Comparison of ENCODE assay signal across 20 mouse cellular contexts in genomic region chr12:91802586-91803206, GRCm38 (mm10). TPM values are rescaled to one million over a fixed set of nuclear protein-coding genes. Genes with fewer than 3 reads are reported as not detected.
A peak's percentile ranks its signal among the peaks of the same experiment; 100 is the strongest.
DNase-seq lines count a peak whose midpoint lies in the region; ATAC-seq and TF ChIP-seq lines count a peak whose summit lies in the region.
"Had no signal": no experiment of that assay in that cellular context is flagged by ENCODE, and none has a peak within 500 bp of the region (broad histone marks: within the 10 kb centered on the region; RNA-seq: fewer than 3 reads in every experiment).

No protein-coding gene starts in this region.

- H3K4me2 ChIP-seq in midbrain, embryonic 12.5 days (replicated peaks), result no peak overlapping the region
- H3K4me2 ChIP-seq in midbrain, embryonic 15.5 days, result no peak overlapping the region
- H3K4me2 ChIP-seq in CH12.LX (ENCODE audit: insufficient read depth, low read depth, poor library complexity, severe bottlenecking), result peak overlapping the region; percentile 83
- H3K4me2 ChIP-seq in forebrain, embryonic 11.5 days (ENCODE audit: low read depth, low read length, severe bottlenecking), result no peak overlapping the region
- H3K4me2 ChIP-seq: embryonic facial prominence, embryonic 12.5 days; forebrain, embryonic 12.5 days had no signal

- no peak for TF ChIP-seq RAD21 in CH12.LX (IDR thresholded peaks at IDR 0.05; ENCODE audit: low read depth, low read length)

- 0 out of 2 replicates have a peak, but pooled peaks cover 1% of the 10 kb centered on the region for H3K79me2 ChIP-seq in CH12.LX (replicated peaks; ENCODE audit: control insufficient read depth, extremely low read depth, insufficient read depth, poor library complexity, severe bottlenecking)

- no peak for TF ChIP-seq CTCF in CH12.LX (conservative IDR thresholded peaks at IDR 0.05 in 1 of 2, IDR thresholded peaks at IDR 0.05 in 1 of 2; ENCODE audit: low read depth in 2 of 2, low read length in 2 of 2)

- in situ Hi-C loops in CH12.LX (cut with MboI; ENCODE audit: low pct_ligation_motif_present, low pct_unique_long_range_greater_than_20kb, low sequenced_read_pairs), result no loop called here

- no peaks in the 10 kb centered on the region for H3K4me1 ChIP-seq in midbrain, embryonic 12.5 days
- H3K4me1 ChIP-seq in midbrain, embryonic 15.5 days, result no peaks in the 10 kb centered on the region
- H3K4me1 ChIP-seq in CH12.LX (ENCODE audit: control insufficient read depth in 1 of 2, insufficient read depth in 2 of 2), result peaks cover 37 to 83% of the 10 kb centered on the region in 2 experiments
- no peaks in the 10 kb centered on the region for H3K4me1 ChIP-seq in forebrain, embryonic 11.5 days (replicated peaks; ENCODE audit: control insufficient read depth, insufficient read depth, low read length)
- H3K4me1 ChIP-seq: embryonic facial prominence, embryonic 10.5 days; embryonic facial prominence, embryonic 12.5 days; forebrain, embryonic 12.5 days had no signal

- H3K36me3 ChIP-seq in midbrain, embryonic 12.5 days, result peaks cover 1% of the 10 kb centered on the region; the same call in 1 of the 2 replicates
- peaks cover 3% of the 10 kb centered on the region for H3K36me3 ChIP-seq in midbrain, embryonic 15.5 days (replicated peaks)
- peaks cover 0 to 9% of the 10 kb centered on the region in 2 experiments for H3K36me3 ChIP-seq in CH12.LX (replicated peaks in 1 of 2; ENCODE audit: control insufficient read depth in 1 of 2, insufficient read depth in 1 of 2, low read length in 1 of 2)
- no peaks in the 10 kb centered on the region for H3K36me3 ChIP-seq in forebrain, embryonic 11.5 days (ENCODE audit: control insufficient read depth, insufficient read depth, low read length)
- H3K36me3 ChIP-seq: embryonic facial prominence, embryonic 12.5 days had no signal

- peaks cover 5% of the 10 kb centered on the region; the same call in 1 of the 2 replicates for H3K27me3 ChIP-seq in midbrain, embryonic 12.5 days
- no peaks in the 10 kb centered on the region for H3K27me3 ChIP-seq in midbrain, embryonic 15.5 days (replicated peaks)
- H3K27me3 ChIP-seq in CH12.LX (replicated peaks), result no peaks in the 10 kb centered on the region
- no peaks in the 10 kb centered on the region for H3K27me3 ChIP-seq in forebrain, embryonic 11.5 days (ENCODE audit: control insufficient read depth, insufficient read depth, low read length)
- H3K27me3 ChIP-seq: embryonic facial prominence, embryonic 12.5 days; forebrain, embryonic 12.5 days had no signal

- ATAC-seq in midbrain, embryonic 12.5 days (ENCODE audit: low FRiP score, low read depth), result 0 out of 2 replicates have a peak, but pooled peaks have one; percentile 21
- ATAC-seq in midbrain, embryonic 15.5 days (replicated peaks), result no peak
- ATAC-seq in inflammation-experienced regulatory T-cells, adult 6 months, result peak; percentile 33
- ATAC-seq in forebrain, embryonic 11.5 days (replicated peaks; ENCODE audit: low FRiP score), result no peak
- ATAC-seq: forebrain, embryonic 14.5 days had no signal

- H3K4me3 ChIP-seq in midbrain, embryonic 12.5 days, result no peak overlapping the region
- H3K4me3 ChIP-seq in midbrain, embryonic 15.5 days, result no peak overlapping the region
- H3K4me3 ChIP-seq in CH12.LX (replicated peaks in 1 of 3; ENCODE audit: low read depth in 2 of 3, low read length in 2 of 3, poor library complexity in 1 of 3), result peak overlapping the region in 2 of 3 experiments; percentile 29 to 38
- no peak overlapping the region for H3K4me3 ChIP-seq in forebrain, embryonic 11.5 days (ENCODE audit: low read depth, low read length)
- H3K4me3 ChIP-seq: embryonic facial prominence, embryonic 10.5 days; embryonic facial prominence, embryonic 12.5 days; forebrain, embryonic 12.5 days had no signal

- dilution Hi-C loops in CH12.LX (cut with MboI; ENCODE audit: extremely low pct_ligation_motif_present, extremely low pct_unique_long_range_greater_than_20kb, low sequenced_read_pairs), result no loop called here

- peak; percentile 81 for DNase-seq in CH12.LX (ENCODE audit: extremely low read depth)
- DNase-seq in forebrain, embryonic 11.5 days (ENCODE audit: low spot score), result no peak
- no peak for DNase-seq in gastrocnemius, postnatal 14 days
- DNase-seq in adrenal gland, adult 8-10 months, result no peak
- DNase-seq: adrenal gland, adult 2 months; adrenal gland, postnatal 14 days; adrenal gland, postnatal 36 days; cerebellum, adult 11-12 months; cerebellum, adult 2 months; cerebellum, adult 9-10 months; cerebellum, postnatal 10 days; cerebellum, postnatal 25 days had no signal

- peak; percentile 41 for TF ChIP-seq POLR2A in CH12.LX (IDR thresholded peaks at IDR 0.05; ENCODE audit: low read depth, low read length)

- H3K9me3 ChIP-seq in midbrain, embryonic 12.5 days, result no peaks in the 10 kb centered on the region
- no peaks in the 10 kb centered on the region for H3K9me3 ChIP-seq in midbrain, embryonic 15.5 days
- no peaks in the 10 kb centered on the region for H3K9me3 ChIP-seq in CH12.LX (replicated peaks; ENCODE audit: low read length)
- H3K9me3 ChIP-seq in forebrain, embryonic 11.5 days (ENCODE audit: control insufficient read depth, low read length), result no peaks in the 10 kb centered on the region
- H3K9me3 ChIP-seq: embryonic facial prominence, embryonic 10.5 days; embryonic facial prominence, embryonic 12.5 days; forebrain, embryonic 12.5 days had no signal

- TF ChIP-seq EP300 in CH12.LX (IDR thresholded peaks at IDR 0.05; ENCODE audit: low read length), result no peak

- H3K27ac ChIP-seq in midbrain, embryonic 12.5 days (replicated peaks), result no peak overlapping the region
- H3K27ac ChIP-seq in midbrain, embryonic 15.5 days, result no peak overlapping the region
- H3K27ac ChIP-seq in CH12.LX (ENCODE audit: insufficient read depth, low read depth), result peak overlapping the region; percentile 99
- no peak overlapping the region for H3K27ac ChIP-seq in forebrain, embryonic 11.5 days (ENCODE audit: low read depth, low read length)
- H3K27ac ChIP-seq: embryonic facial prominence, embryonic 10.5 days; embryonic facial prominence, embryonic 12.5 days; forebrain, embryonic 12.5 days had no signal

- intact Hi-C loops in gastrocnemius, postnatal 14 days (cut with DNase I; ENCODE audit: low total_unique reads), result no loop called here

- no peak overlapping the region for H3K9ac ChIP-seq in midbrain, embryonic 12.5 days (replicated peaks)
- H3K9ac ChIP-seq in midbrain, embryonic 15.5 days, result no peak overlapping the region
- H3K9ac ChIP-seq in CH12.LX (ENCODE audit: insufficient read depth, low read depth), result peak overlapping the region; percentile 59
- H3K9ac ChIP-seq in forebrain, embryonic 11.5 days (ENCODE audit: low read length), result no peak overlapping the region
- H3K9ac ChIP-seq: embryonic facial prominence, embryonic 12.5 days; forebrain, embryonic 12.5 days had no signal

- 82% methylated on average over 12 of the region's 12 CpGs for WGBS in midbrain, embryonic 12.5 days
- WGBS in midbrain, embryonic 15.5 days, result 79% methylated on average over 12 of the region's 12 CpGs
- WGBS in forebrain, embryonic 11.5 days, result 86% methylated on average over 12 of the region's 12 CpGs

TF ChIP-seq in CH12.LX, 34 proteins besides CTCF, POLR2A, EP300 and RAD21:
- TF ChIP-seq CHD1 (IDR thresholded peaks at IDR 0.05; ENCODE audit: low read depth, low read length) (peak; percentile 90), MXI1 (IDR thresholded peaks at IDR 0.05; ENCODE audit: low read depth, low read length) (no peak), ELF1 (IDR thresholded peaks at IDR 0.05; ENCODE audit: low read depth, low read length) (peak; percentile 84), NRF1 (IDR thresholded peaks at IDR 0.05; ENCODE audit: low read depth, low read length) (peak; percentile 58; the same call in 1 of the 2 replicates), NELFE (IDR thresholded peaks at IDR 0.05; ENCODE audit: low read depth, low read length) (no peak), HCFC1 (IDR thresholded peaks at IDR 0.05; ENCODE audit: low read depth, low read length) (peak; percentile 72), KAT2A (IDR thresholded peaks at IDR 0.05; ENCODE audit: insufficient replicate concordance, low read length) (no peak)

RNA-seq across cellular contexts. Expression of gene Ston2, which starts 14.5 kb away (rescaled TPM):
- 6.0 and 8.0 TPM in 2 replicates for polyA plus RNA-seq in midbrain, embryonic 12.5 days (2016; fragmentation: Nextera tagmentation; extraction: Ambion mirVana)
- 5.5 and 6.8 TPM in 2 replicates for polyA plus RNA-seq in midbrain, embryonic 15.5 days (2015; fragmentation: Nextera tagmentation; extraction: Ambion mirVana)
- total RNA-seq in CH12.LX (2012; rRNA removed), result 0.29 and 0.34 TPM in 2 replicates
- not detected in 2 replicates for total RNA-seq in CH12.LX (2014; rRNA removed)
- polyA plus RNA-seq in CH12.LX (2012; ENCODE audit: insufficient read length, low read depth), result 0.21 TPM in 1 of 2 replicates, not detected in the other
- 1 to 10 TPM in 1 of 3 experiments, under 1 TPM in 2; 0.69 to 2.0 (median 0.82) TPM for polyA plus RNA-seq in inflammation-experienced regulatory T-cells, adult 6 months (2017; shearing (Covaris generic))
- polyA plus RNA-seq in forebrain, embryonic 11.5 days (2014; fragmentation: Nextera tagmentation; extraction: Ambion mirVana), result 13.7 and 16.5 TPM in 2 replicates
- 10 to 100 TPM; 29.0 to 32.3 TPM for total RNA-seq in gastrocnemius, postnatal 14 days (2021)
- total RNA-seq in adrenal gland, adult 8-10 months (2022), result 10 to 100 TPM in 1 of 4 experiments, 1 to 10 TPM in 3; 4.6 to 10.7 (median 7.1) TPM
- total RNA-seq: MEL had no signal

RNA-seq across cellular contexts. Expression of gene Sel1l, which starts 46.3 kb away (rescaled TPM):
- polyA plus RNA-seq in midbrain, embryonic 12.5 days (2016; fragmentation: Nextera tagmentation; extraction: Ambion mirVana), result 74.3 and 84.7 TPM in 2 replicates
- 106 and 111 TPM in 2 replicates for polyA plus RNA-seq in midbrain, embryonic 15.5 days (2015; fragmentation: Nextera tagmentation; extraction: Ambion mirVana)
- total RNA-seq in CH12.LX (2012; rRNA removed) (126 and 155 TPM in 2 replicates), CH12.LX (2014; rRNA removed) (46.6 and 49.0 TPM in 2 replicates)
- 84.7 and 90.7 TPM in 2 replicates for polyA plus RNA-seq in CH12.LX (2012; ENCODE audit: insufficient read length, low read depth)
- polyA plus RNA-seq in inflammation-experienced regulatory T-cells, adult 6 months (2017; shearing (Covaris generic)), result 10 to 100 TPM; 53.0 to 60.6 (median 54.4) TPM
- polyA plus RNA-seq in forebrain, embryonic 11.5 days (2014; fragmentation: Nextera tagmentation; extraction: Ambion mirVana), result 83.9 and 88.1 TPM in 2 replicates
- total RNA-seq in gastrocnemius, postnatal 14 days (2021), result 10 to 100 TPM; 37.4 to 37.6 TPM
- 100 to 1,000 TPM; 163 to 182 (median 168) TPM for total RNA-seq in adrenal gland, adult 8-10 months (2022)

Comparison
In these comparisons a context has a peak if more than half of its experiments do, and no peak if none do; other contexts are left out.
1. ATAC-seq: peak in midbrain, embryonic 12.5 days (single experiment) and inflammation-experienced regulatory T-cells, adult 6 months (single experiment); none in midbrain, embryonic 15.5 days (single experiment) and forebrain, embryonic 11.5 days (single experiment).
2. H3K4me3 ChIP-seq: peak in CH12.LX (2 of 3); none in midbrain, embryonic 12.5 days (single experiment), midbrain, embryonic 15.5 days (single experiment) and forebrain, embryonic 11.5 days (single experiment).